Mouse (Mus musculus): Measurements from ENCODE around the gene Smarcd3.

Smarcd3 gene

DNA sequence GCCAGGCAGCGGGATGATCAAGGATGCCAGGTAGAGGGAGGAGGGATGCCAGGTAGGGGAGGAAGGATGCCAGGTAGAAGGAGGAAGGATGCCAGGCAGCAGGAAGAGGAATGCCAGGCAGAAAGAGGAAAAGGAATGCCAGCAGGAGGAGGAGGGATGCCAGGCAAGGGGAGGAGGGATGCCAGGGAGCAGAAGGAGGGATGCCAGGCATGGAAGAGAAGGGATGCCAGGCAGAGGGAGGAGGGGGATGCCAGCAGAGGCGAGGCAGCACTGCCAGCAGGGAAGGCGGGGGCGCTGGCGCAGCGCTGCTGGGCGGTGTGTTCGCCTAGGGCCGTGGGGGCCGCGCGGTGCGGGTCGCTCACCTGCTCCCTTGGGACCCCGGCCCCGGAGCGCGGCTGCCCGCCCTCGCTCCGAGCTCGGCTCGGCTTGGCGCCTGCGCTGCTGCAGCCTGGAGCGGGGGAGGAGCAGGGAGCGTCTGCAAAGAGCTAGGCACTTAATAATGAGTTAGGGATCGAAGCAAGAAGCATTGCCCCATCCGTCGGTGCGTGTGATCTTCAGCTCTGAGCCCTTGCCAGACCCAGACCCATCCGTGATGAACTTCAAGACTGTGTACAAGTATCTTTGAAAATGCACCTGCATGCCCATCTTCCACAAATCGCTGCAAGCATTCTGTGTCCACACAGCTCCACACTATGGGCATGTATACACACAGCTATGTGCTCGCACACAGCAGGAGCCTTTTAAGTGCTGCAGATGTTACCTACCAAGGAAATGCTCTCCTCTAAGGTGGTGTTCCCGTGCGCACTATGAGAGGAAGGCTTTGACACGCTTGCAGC lies at the start of gene Smarcd3:
Gene Smarcd3 (minus strand): TSS at position 426 of the 836 bp plus-strand sequence.
- peak; percentile 62 to 67 for DNase-seq (ENCODE audit: low spot score in 2 of 2)

DNA sequence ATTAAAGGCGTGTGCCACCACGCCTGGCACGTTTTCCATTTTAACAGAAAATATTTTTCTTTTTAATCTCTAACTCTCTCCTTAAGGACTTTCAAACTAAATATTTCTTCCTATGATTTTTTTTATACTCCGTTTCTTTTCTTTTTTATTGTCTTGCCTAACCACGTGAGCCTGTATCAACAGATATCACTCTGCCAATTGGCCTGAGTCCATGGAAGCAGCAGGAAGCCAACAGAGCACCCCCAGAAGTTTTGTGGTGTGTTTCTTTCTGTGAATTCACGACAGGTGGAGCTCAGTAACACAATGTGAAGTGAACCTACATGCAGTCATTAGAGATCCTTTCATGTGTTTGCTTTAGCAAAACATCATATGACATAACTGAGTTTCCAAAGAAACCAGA lies 37.2 kb upstream of the Smarcd3 start:
- DNase-seq (ENCODE audit: low spot score in 2 of 2) = no peak

DNA sequence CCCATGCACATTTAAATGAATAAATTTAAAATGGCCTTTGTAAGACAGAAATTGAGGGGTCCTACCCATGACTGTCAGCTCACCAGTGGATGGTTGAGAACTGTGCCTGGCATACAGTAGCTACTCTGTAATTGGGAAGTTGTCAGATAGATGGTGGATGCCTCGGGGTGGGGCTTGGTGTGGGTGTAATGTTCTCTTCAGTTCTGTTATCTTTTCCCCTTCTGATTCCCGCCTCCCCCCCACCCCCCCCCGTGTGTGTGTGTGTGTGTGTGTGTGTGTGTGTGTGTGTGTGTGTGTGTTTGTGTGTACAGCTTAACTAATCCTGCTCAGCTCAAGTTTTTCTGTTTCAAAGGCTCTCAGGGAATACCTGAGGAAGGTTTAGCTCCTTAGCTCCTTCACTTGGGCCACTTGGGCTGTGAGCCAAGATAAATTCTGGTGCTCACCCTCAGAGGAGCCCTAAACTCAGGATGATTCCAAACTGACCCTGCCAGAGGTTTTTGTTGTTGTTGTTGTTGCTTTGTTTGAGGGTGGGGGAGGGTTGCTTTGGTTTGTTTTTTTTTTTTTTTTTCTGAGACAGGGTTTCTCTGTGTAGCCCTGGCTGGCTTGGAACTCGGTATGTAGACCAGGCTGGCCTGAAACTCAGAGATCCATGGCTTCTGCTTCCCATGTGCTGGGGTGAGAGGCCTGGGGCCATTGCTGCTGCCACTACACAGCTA lies 35.7 kb upstream of the Smarcd3 start:
- no peak for DNase-seq (ENCODE audit: low spot score in 2 of 2)

DNA sequence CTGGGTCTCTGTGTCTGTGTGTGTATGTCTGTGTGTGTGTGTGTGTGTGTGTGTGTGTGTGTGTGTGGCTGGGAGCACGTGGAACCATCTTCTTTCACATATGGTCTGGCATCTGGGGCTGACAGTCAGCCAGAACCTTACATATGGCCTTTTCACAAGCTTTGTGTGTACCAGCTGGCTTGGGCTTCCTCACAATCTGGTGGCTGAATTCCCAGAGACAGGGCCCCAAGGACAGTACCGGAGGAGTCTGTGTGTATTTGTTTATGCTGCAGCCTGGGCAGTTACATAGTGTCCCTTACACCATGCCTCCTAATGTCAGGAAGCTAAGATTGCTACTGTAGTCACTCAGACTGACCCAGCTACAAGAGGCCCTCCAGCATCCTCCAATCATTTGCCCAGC lies 32.9 kb upstream of the Smarcd3 start:
- peak in 1 of 2 experiments; percentile 20 for DNase-seq (ENCODE audit: low spot score in 2 of 2)

DNA sequence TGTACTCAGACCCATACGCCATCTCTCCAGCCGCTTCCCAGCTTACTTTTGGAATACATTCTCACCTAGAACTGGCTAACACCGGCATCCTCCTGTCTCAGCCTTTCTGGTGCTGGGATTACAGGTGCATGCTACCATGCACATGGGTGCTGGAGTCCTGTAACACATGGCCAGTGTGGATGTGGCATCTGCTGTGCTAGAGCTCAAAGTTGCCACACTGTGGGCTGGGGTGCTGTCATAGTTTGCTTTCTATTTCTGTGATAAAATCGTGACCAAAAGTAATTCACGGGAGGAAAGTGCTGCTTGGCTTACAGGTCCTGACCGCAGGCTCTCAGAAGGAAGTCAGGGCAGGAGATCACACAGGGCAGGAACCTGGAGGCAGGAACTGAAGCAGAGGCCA lies 30.3 kb upstream of the Smarcd3 start:
- no peak for DNase-seq (ENCODE audit: low spot score in 2 of 2)

DNA sequence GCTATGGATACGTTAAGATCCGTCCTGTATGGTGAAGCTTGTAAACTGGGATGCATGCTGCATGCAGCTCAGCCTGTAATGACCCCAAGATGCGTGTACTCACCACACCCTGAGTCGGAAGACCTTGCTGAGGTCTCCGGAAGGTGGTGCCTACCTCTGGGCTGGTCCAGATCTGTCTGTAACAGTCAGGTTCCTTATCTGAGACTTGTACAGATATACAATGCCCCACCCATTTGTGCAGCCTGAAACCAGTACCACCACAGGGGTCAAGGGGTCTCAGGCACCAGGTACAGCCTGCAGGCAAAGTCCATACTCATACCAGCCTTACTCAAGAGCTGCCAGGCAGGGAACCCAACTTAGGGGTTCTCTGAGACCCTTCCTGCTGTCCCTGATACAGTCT lies 28.6 kb upstream of the Smarcd3 start:
- no peak for DNase-seq (ENCODE audit: low spot score in 2 of 2)

DNA sequence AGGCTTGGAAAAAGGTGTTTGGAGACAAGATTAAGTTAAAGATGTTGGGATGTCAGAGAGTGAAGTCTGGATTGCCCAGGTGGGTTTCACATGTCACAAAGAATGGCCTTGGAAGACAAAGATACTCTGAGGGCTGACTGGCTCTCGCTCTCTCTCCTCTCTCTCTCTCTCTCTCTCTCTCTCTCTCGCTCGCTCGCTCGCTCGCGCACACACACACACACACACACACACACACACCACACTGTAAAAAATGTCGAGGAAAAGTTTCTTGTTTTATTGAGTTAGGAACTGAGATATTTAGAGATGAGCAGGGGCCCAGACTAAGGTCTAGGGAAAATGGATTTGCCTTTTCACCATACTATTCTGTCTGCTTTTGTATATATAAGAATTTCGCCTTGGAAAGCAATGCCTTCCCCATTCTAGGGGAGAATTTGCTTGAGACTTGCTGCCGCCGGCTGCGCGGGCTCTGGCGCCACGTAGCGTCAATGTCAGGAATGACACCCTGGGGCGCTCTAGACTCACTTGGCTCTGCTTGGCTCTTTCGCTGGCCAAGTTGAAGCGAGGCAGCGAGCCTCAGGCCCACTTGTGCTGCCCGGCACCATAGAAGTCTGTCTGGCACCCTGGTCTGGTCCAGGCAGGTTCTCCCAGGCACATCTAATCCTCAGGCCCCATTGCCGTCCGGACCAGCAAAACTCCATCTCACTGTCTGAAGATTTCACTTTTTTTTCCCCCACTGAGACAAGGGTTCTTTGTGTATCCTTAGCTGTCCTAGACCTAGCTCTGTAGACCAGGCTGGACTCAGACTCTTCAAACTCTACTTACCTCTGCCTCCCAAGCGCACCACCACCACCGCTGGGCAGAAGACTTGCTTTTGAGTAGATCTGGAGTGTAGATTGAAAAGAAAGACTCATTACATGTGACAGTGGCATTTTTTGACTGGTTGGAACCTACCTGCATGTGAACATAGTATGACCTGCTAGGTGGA lies 27.8 kb upstream of the Smarcd3 start:
- peak; percentile 70 to 87 for DNase-seq (ENCODE audit: low spot score in 2 of 2)

DNA sequence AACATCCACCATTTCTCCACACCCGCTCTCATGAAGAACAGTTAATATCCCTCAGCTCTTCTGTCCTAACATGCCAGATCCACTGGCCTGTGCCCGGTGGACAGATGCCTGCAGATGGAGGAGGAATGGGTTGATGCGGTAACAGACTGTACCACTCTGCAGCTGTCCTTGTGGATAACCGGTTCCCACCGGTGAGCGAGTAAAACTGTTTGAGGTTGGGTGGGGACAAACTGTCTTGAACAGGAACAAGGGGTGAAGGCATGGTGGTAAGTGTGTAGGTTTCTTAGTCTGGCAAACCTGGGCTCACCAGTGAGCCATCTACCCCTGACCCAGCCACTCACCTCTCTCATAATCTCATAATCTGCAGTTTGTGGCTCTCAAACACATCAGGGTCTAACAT lies 27.1 kb upstream of the Smarcd3 start:
- no peak for DNase-seq (ENCODE audit: low spot score in 2 of 2)

DNA sequence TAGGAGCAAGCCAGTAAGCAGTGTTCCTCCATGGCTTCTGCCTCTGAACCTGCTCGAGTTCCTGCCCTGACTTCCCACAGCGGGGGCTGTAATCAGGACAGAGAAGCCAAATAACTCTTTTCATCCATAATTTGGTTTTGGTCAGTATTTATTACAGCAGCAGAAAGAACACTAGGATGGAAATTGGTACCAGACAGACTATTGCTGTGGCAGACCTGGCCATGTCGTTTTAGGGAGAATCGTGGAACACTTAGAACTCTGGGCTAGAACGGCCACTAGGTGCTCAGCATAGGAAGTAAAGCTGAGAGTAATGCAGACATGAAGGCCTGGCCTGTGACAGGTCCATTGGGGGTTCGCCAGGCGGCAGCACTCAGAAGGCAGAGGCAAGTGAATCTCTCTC lies 25.5 kb upstream of the Smarcd3 start:
- DNase-seq (ENCODE audit: low spot score in 2 of 2) = no peak

DNA sequence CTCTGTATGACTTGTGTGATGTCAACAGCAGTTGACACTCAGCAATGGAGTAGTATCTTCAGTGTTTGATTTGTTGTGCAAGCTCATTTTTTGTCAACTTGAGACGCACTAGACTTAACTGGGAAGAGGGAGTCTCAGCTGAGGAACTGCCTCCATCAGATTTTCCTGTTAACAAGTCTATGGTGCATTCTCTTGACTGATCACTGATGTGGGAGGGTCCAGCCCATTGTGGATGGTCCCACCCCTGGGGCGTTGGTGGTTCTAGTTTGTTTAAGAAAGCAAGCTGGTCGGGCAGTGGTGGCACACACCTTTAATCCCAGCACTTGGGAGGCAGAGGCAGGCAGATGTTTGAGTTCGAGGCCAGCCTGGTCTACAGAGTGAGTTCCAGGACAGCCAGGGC lies 25.0 kb upstream of the Smarcd3 start:
- no peak for DNase-seq (ENCODE audit: low spot score in 2 of 2)

DNA sequence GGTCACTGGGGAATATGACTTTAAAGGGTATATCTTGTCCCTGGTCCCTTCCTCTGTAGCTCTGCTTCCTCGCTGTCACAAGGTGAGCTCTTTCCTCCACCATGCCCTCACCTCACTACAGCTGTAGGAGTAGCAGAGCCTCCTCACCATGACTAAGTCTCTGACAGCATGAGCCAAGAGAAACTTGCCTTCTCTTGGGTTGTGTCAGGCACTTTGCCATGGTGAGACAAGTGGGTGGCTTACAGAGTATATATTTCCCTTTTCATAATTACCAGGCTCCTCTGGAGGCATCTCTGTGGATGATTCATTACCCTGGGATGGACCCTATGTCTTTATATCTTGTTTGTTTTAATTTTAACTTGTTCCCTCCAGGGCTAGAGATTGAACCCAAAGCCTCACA lies 21.2 kb upstream of the Smarcd3 start:
- DNase-seq (ENCODE audit: low spot score in 2 of 2) = no peak

DNA sequence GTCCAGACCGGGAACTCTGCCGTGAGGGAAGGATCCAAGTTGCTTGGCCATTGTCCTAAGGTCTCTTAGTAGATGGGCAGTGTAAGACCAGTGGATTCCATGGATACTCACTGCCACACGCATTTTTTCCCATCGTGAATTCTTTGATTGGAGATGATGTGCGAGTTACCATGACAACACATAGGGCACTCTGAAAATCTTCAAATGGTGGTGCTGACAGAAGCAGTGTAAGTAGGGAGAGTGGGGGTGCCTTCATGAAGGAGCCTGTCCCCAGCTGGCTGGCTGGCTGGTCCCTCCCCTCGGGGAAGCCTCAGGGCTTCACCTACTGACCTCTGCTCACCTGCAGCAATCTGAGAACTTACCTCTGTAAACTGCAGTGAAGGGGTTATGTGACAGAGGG lies 14.9 kb upstream of the Smarcd3 start:
- DNase-seq (ENCODE audit: low spot score in 2 of 2) = no peak

DNA sequence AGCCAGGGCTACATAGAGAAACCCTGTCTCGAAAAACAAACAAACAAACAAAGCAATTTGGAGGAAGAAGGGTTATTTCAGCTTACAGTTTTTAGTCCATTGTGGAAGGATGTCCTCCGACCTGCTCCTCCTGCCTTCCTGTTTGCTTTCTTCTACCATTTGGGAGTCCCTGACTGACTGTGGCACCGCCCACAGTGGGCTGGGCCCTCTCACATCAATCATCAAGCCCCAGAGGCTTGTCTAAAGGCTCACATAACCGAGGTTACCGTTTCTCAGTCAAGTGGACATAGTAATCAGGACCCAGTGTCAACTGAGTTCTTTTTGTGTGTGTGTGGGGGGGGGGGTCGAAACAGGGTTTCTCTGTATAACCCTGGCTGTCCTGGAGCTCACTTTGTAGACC lies 13.9 kb upstream of the Smarcd3 start:
- no peak for DNase-seq (ENCODE audit: low spot score in 2 of 2)

DNA sequence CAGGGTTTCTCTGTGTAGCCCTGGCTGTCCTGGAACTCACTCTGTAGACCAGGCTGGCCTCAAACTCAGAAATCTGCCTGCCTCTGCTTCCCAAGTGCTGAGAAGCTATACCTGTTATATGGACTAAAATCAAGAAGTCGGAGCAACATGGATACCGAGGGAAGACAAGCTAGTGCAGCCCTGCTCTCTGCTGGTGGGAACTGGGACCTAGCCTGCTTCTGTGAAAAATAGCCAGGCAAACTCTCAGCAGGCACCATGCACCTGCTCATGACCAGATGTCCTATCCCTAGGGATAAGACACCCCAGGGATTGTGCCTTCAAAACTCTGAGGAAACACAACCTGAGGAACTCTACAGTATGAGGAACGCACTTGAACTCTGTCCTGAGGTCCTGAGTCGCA lies 12.8 kb upstream of the Smarcd3 start:
- no peak for DNase-seq (ENCODE audit: low spot score in 2 of 2)

DNA sequence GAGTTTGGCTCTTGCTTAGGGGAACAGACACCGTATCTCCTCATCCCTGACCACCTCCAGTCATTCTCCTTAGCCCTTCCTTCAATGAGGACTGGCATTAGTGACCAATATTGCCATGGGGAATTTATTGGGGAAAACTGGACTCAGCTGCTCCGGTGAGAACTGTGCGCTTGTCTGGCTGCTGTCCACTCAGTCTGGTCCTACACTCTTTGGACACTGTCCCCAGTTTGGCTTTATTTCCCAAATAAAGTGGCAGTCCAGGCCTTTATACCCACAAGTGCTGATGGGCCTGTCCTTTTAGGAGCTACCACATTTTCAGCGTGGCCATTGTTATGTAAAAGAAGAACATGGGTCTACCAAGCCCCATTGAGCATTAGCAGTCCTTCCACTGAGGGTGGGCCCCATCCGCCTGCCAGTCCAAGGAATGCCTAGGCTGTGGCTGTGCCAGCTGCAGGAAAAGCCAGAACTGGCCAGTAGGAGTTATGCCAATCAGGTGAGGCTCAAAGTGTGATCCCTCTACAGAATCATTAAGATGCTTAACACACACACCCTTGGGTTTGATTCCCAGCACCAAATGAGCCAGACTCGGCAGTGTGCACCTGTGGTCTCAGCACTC lies 11.4 kb upstream of the Smarcd3 start:
- DNase-seq (ENCODE audit: low spot score in 2 of 2) = no peak

DNA sequence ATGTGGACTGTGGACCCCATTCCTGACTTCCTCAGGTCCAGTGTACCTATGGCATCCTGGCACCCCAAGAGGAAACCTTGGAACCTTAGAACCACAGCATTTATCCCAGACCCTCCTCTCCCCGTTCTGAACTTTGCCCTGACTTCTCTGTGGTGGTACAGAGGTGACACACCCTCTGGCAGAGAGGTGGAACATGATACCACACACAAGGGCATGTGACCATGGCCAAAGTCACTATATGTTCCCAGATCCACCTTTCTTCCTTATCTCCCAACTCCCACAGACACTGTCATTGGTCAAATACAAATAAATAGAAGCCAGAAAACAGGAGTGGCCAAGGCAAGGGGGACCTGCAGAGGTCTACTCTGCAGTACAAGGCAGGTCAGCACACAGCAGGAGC lies 10.9 kb upstream of the Smarcd3 start:
- no peak for DNase-seq (ENCODE audit: low spot score in 2 of 2)

DNA sequence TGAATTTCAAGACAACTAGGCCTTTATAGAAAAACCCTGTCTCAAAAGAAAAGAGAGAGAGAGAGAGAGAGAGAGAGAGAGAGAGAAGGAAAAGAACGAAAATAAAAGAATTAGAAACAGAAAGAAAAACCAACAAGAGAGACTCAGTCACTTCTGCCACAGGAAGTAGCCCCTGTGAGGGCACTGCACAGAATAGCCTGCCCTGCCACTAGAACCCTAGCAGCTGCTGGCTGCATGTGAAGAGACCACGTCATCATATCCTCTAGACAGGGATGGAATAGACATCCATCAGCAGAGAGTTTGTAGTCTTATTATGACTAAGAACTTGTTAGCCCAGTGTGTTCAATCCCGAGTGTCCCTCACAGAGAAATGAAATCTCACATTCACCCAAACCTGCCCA lies 5.5 kb upstream of the Smarcd3 start:
- no peak for DNase-seq (ENCODE audit: low spot score in 2 of 2)

DNA sequence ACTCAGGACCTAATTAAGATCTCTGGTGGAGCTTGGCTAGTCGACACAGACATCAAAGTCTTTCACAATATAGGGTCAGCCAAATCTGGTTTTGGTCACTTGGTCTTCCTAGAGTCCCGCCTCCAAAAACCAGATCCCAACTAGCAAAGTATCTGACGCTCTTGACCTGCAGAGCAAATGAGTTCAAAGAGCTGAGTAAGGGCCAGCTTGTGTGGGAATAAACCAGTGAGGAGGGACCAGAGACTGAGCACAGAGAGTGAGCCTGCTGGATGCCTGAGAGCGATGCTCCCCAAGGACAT lies 560 bp upstream of the Smarcd3 start:
- DNase-seq (ENCODE audit: low spot score in 2 of 2) = no peak

DNA sequence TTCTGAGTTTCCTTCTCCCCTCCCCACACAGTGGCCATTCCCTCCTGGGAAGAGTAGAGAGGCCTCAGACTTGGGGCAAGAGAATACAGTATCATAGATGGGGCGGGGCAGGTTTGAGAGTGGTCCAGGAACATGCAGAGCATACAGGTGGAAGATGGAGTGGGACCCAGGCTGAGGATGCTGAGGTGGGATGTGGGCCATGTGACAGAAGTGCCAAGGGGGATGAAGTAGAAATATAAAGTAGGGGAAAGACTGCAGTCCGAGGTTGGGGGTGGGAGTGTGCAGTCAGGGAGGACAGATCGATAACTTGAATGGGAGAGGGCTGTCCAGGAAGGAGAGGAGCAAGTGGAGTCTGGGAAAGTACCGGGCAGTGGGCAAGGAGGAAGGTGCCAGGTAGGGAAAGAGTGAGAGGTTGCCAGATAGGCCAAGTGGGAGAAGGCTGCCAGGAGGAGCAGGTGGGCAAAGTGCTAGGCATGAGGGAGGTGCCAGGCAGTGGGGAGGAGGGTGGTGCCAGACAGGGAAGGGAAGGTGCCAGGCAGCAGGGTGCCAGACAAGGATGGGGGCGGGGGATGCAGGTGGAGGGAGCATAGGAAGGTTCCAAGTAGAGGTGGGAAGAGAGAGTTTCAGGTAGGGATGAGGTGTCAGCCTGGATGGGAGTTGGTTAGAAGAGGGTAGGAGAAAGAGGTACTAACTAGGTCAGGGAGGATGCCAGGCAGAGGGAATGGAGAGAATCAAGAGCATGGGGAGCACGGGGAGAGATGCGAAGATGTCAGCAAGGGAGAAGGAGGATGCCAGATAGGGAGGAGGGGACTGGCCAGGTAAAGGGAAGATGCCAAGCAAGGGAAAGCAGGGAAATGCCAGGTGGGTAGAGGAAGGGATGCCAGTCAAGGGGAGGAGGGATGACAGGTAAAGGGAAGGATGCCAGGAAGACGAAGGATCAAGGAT lies 898 bp downstream of the Smarcd3 start:
- DNase-seq (ENCODE audit: low spot score in 2 of 2) = no peak

DNA sequence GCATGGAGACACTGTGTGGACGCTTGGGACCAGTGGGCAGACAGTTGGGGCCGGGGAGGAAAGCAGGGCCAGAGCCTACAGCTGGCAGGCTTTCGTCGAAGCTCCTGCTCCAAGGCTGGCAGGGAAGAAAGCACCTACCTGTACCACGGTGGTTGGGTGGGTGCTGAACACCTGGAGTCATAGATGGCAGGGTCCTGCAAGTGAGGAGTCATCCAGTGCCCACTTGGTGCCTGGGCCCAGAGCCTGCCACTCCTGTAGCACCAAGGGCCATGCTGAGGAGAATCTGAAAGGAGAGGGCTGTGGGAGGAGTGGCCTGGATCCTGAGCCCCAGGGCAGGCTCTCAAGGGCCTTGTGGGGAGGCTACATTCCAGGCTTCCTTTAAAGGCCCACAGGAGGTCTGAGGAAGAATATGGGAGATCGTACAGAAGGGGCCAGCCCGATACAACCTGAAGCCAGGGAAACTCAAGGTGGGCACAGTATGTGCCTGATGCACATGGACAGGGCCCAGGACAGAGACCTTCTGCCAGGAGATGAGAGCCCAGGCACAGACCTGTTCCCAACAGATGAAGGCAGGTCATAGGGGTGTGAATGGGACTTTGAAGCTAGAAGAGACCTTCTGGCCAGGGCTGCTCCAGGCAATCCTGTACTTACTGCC lies 1.7 kb downstream of the Smarcd3 start:
- DNase-seq (ENCODE audit: low spot score in 2 of 2) = no peak
